Mouse (Mus musculus): Measurements from ENCODE around the gene Cox19. TPM values are rescaled to one million over a fixed set of nuclear protein-coding genes. Genes with fewer than 3 reads are reported as not detected.
A peak's percentile ranks its signal among the peaks of the same experiment; 100 is the strongest.

Cox19 gene
- total and polyA plus RNA-seq, 3 experiments, result 53.0 to 73.2 TPM; not detected in 1

DNA sequence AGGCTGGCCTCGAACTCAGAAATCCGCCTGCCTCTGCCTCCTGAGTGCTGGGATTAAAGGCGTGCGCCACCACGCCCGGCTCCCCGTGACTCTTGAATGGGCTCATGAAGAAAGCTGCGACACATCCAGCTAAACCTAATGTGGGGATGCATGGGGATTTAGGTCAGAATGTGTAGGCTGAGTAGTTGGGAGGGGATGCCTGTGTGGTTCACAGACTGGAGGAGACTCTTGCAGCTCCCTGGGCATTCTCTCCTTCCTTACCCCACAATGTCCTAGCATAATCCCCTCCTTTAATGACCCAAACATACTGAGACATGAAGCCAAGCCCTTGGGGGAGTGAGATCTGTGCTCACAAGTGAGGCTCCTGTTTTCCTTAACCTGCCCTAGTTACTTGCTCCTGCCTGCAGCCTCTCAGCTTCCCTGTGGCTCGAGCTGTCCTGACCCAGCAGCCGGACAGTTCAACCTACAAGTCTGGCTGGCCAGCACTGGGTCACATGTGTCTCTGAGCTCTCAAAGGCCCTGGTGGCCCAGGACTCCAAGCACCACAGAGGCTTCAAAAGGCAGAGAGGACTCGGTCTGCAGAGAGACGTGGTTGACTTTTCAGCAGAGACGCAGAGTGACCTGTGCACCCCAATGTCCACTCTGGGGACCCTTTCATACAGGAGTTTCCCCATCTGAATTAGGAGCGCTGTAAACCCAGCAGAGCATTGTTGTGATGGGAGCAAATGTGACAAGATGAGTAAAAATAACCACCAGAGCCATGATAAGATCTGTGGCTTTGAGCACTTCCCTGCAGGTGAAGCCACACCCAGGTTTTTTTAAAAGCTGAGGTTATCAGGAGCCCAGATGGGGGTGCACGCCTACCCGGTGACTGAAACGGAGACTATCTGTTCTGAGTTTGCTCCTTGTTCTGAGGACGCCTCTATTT lies 30.6 kb upstream of the Cox19 start (continued):
- TF ChIP-seq RCOR1 (IDR thresholded peaks at IDR 0.05; ENCODE audit: low read depth, low read length) (peak; percentile 77), UBTF (IDR thresholded peaks at IDR 0.05; ENCODE audit: borderline replicate concordance, insufficient read depth, low read depth, low read length) (no peak), MYB (IDR thresholded peaks at IDR 0.05; ENCODE audit: low read depth, low read length) (no peak), ZC3H11A (IDR thresholded peaks at IDR 0.05; ENCODE audit: low read depth, low read length) (no peak)

DNA sequence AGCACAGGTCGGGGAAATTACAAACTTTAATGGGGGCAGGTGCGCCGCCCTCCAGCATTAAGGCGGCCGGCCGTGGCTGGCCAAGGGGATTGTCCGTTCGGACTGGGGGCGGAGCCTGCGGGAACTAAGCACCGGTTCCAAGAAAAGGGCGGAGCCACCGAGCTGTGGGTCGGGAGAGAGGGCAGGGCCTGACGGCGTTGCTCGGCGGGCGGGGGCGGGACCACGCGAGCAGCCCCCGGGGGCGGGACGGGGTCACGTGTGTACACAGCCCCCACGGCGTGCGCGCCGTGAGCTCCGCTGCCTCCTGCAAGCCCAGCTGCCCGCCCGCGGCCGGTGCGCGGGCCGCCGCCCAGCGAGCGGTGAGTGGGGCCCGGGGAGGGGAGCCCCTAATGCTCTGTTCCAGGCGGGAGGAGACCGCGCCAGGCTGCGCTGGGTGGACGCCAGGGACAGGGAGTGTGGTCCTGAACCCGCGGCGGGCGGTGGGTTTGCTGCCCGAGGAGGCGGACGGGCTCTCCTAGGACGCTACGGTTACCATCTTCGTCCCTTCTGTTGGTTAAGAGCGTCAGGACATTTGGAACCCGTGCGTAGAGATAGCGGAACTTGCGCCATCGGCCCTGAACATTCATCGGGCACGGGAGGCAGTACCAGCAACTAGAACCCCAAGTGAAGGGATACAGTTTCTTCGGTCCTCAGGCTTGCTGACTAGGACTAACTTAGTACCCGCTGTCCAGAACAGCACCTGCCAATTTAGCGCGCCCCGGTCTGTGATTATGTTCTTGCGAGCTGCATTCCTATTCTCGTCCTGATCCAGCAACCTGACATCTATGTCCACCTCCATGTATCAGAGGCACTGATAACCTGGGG lies 29.4 kb upstream of the Cox19 start:
- DNase-seq (ENCODE audit: low read depth, low spot score), result peak; percentile 90
- TF ChIP-seq ETS1 (IDR thresholded peaks at IDR 0.05; ENCODE audit: low read depth, low read length), result peak; percentile 56; the same call in 1 of the 2 replicates
- TF ChIP-seq HCFC1 (IDR thresholded peaks at IDR 0.05; ENCODE audit: low read depth, low read length), result 0 out of 2 replicates have a peak, but pooled peaks have one; percentile 23
- no peak for TF ChIP-seq SMC3 (IDR thresholded peaks at IDR 0.05; ENCODE audit: low read depth, low read length)
- peak; percentile 93 for TF ChIP-seq USF1 (IDR thresholded peaks at IDR 0.05; ENCODE audit: low read depth, low read length)
- peak in 1 of 2 experiments; percentile 34; a peak in 1 of 4 replicates for TF ChIP-seq EP300 (IDR thresholded peaks at IDR 0.05; ENCODE audit: low read depth in 1 of 2, low read length in 2 of 2)
- TF ChIP-seq MEF2A (IDR thresholded peaks at IDR 0.05; ENCODE audit: extremely low read depth, insufficient replicate concordance, low read depth, low read length, poor library complexity, severe bottlenecking), result no peak
- TF ChIP-seq USF2 (IDR thresholded peaks at IDR 0.05; ENCODE audit: borderline replicate concordance in 1 of 2, insufficient read depth in 1 of 2, low read depth in 1 of 2, low read length in 2 of 2), result peak in 1 of 2 experiments; percentile 56; a peak in 1 of 4 replicates
- TF ChIP-seq TCF12 (IDR thresholded peaks at IDR 0.05; ENCODE audit: low read depth, low read length), result peak; percentile 4; the same call in 1 of the 2 replicates
- no peak for TF ChIP-seq POLR2AphosphoS5 (IDR thresholded peaks at IDR 0.05; ENCODE audit: borderline replicate concordance, low read depth, low read length)
- 0 out of 2 replicates have a peak, but pooled peaks have one; percentile 52 for TF ChIP-seq SIN3A (IDR thresholded peaks at IDR 0.05; ENCODE audit: low read length)
- peak; percentile 93 for TF ChIP-seq MXI1 (IDR thresholded peaks at IDR 0.05; ENCODE audit: low read depth, low read length)
- no peak for TF ChIP-seq RAD21 (IDR thresholded peaks at IDR 0.05; ENCODE audit: low read depth, low read length)
- no peak for TF ChIP-seq TBP (IDR thresholded peaks at IDR 0.05; ENCODE audit: low read depth, low read length)
- TF ChIP-seq NELFE (IDR thresholded peaks at IDR 0.05; ENCODE audit: low read depth, low read length), result no peak
- peak; percentile 88 for TF ChIP-seq BHLHE40 (IDR thresholded peaks at IDR 0.05; ENCODE audit: borderline replicate concordance, low read depth, low read length)
- TF ChIP-seq MAX (IDR thresholded peaks at IDR 0.05; ENCODE audit: low read length), result peak; percentile 81
- peaks cover 14% of the 10 kb centered on the region for H3K79me2 ChIP-seq (ENCODE audit: control insufficient read depth, insufficient read depth, low read length, poor library complexity)
- H3K27me3 ChIP-seq (ENCODE audit: control insufficient read depth in 1 of 2, insufficient read depth in 2 of 2, low read length in 2 of 2), result no peaks in the 10 kb centered on the region
- H3K4me3 ChIP-seq (ENCODE audit: control insufficient read depth in 1 of 2, insufficient read depth in 1 of 2, low read depth in 2 of 2, low read length in 2 of 2), result peak overlapping the region; percentile 66 to 83
- H3K36me3 ChIP-seq (ENCODE audit: control insufficient read depth in 1 of 2, insufficient read depth in 2 of 2, low read length in 2 of 2), result peaks cover 0 to 30% of the 10 kb centered on the region in 2 experiments; a peak in 2 of 4 replicates
- no peaks in the 10 kb centered on the region for H3K9me3 ChIP-seq (replicated peaks; ENCODE audit: insufficient read depth, low read length)
- H3K9ac ChIP-seq (ENCODE audit: control insufficient read depth, low read depth, low read length, poor library complexity, severe bottlenecking), result peak overlapping the region; percentile 81
- peak overlapping the region; percentile 98 for H3K27ac ChIP-seq (ENCODE audit: control insufficient read depth, low read depth, low read length)
- H3K4me1 ChIP-seq (ENCODE audit: control insufficient read depth in 1 of 2, insufficient read depth in 2 of 2, low read length in 2 of 2), result peaks cover 18 to 36% of the 10 kb centered on the region in 2 experiments
